Mouse (Mus musculus): Measurements from ENCODE around the gene A930004D18Rik. TPM values are rescaled to one million over a fixed set of nuclear protein-coding genes. Genes with fewer than 3 reads are reported as not detected.

Gene A930004D18Rik
- polyA plus RNA-seq, 1 experiment, result 1.7 TPM

DNA sequence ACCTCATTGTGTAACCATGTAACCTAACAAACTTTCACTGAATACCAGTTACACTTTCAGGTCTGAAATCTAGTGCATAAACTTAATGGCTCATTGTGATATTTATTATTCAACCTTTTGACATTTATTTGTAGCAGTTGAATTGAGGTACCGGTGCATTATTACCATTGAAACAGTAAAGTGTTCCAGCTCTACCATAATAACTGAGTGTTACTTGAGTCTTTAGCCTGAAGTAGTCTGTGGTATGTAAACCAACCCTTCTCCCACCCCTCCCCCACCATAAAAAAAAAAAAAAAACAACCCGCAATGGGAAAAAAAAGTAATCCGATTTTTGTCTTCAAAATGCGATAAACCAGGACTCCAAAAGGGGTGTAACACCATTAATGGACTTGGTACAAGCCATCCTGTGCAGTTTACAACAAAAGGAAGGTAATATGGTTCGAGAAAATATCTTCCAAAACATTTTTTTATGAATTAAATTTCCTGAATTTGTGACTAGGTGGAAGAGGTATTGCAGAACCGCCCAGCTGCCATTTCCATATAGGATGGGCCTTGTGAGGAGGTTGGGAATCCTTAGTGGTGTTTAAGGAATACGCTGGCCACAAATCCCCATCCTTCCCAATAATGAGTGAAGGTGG, 7.7 kb upstream of the A930004D18Rik start:
- Histone ChIP-seq H3K4me3 (ENCODE audit: insufficient read depth, low read depth, low read length) (0 out of 2 replicates have a peak overlapping the region, but pooled peaks have one; percentile 15), H3K27me3 (replicated peaks; ENCODE audit: control insufficient read depth, insufficient read depth, low read length) (no peaks in the 10 kb centered on the region), H3K27ac (ENCODE audit: insufficient read depth, low read depth, low read length) (peak overlapping the region; percentile 82; the same call in 1 of the 2 replicates), H3K36me3 (ENCODE audit: control insufficient read depth, insufficient read depth, low read length) (no peaks in the 10 kb centered on the region), H3K4me1 (ENCODE audit: control insufficient read depth, insufficient read depth, low read length) (peaks cover 9% of the 10 kb centered on the region; the same call in 1 of the 2 replicates)
- DNase-seq, result no peak
- TF ChIP-seq CTCF (conservative IDR thresholded peaks at IDR 0.05; ENCODE audit: insufficient read depth, insufficient read length, low read depth, low read length) (no peak), POLR2A (IDR thresholded peaks at IDR 0.05; ENCODE audit: low read depth, low read length) (no peak)
- 39% methylated on average over 7 of the region's 7 CpGs for WGBS

DNA sequence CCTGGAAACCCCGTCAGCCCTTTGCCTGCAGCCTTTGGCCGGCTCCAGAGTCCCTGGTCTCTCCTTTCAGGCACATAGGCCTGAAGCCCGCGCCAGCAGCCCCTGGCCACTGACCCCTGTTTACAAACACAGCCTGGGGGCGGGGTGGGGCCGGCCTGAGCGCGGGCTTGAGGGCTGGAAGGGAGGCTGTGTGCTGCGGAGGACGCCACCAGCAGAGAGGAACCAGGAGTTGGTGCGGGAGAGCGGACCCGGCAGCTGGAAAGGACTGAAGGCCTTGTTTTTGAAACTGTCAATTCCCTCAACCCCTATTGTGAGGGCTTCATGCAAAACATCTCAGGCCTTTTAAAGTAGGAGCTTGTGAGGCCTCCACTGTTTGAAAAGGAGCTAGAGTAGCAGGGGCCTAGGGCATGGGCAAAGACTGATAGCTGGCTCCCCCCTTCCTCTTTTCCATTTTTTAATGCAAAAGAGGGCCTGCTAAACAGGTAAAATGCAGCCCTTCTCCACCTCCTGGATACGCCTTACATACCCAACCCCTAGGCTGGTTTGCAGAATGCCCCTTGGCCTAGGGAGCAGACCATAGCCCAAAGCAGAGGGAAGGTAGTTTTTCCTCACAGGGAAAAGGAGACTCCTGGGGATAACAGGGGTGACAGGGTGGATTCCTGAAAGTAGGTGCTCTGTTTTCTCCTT, 3.8 kb upstream of the A930004D18Rik start:
- H3K4me1 ChIP-seq (ENCODE audit: control insufficient read depth, insufficient read depth, low read length), result peaks cover 17% of the 10 kb centered on the region; the same call in 1 of the 2 replicates
- H3K4me3 ChIP-seq (ENCODE audit: insufficient read depth, low read depth, low read length), result no peak overlapping the region
- TF ChIP-seq POLR2A (IDR thresholded peaks at IDR 0.05; ENCODE audit: low read depth, low read length) (no peak), CTCF (conservative IDR thresholded peaks at IDR 0.05; ENCODE audit: insufficient read depth, insufficient read length, low read depth, low read length) (no peak)
- WGBS, result 52% methylated on average over 14 of the region's 14 CpGs
- H3K36me3 ChIP-seq (ENCODE audit: control insufficient read depth, insufficient read depth, low read length), result no peaks in the 10 kb centered on the region
- no peaks in the 10 kb centered on the region for H3K27me3 ChIP-seq (replicated peaks; ENCODE audit: control insufficient read depth, insufficient read depth, low read length)
- H3K27ac ChIP-seq (ENCODE audit: insufficient read depth, low read depth, low read length), result no peak overlapping the region
- DNase-seq, result peak; percentile 71

DNA sequence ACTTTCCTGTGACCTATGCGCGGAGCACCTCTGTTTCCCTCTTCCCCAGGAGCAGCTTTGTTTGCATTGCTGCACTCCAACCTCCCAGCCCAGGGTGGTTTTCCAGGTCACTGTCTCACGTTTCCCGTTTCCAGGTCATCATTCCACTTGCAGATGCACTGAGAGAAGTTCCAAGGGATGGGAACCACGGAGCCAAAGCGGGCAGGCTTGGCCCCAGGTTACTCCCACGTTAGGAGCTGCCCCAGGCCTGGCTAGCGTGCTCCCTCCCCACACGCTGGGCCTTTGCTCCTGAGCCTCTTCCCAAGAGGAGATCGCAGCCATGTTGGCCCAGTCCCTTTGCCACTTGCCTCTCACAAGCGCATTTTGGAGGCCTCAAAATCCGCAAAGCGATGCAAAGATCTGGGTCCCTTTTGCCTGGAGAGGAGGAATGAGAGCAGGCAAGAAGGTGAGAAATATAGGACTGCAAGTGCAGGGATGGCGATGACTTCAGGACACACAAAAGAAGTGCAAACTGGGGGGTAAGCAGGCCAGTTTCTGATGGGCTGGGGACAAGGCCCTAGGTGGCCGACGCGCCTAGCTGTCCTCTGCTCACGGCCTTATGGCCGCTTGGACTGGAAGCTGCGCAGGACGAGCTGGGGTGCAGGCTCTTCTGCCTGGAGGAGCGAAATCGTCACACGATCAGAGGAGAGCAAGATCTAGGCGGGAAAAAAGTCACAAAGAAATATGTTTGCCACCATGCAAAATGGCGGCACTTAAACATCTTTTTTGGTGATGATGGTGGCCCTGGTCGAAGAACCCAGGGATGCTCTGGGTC, 3.0 kb upstream of the A930004D18Rik start:
- DNase-seq, result peak; percentile 36
- Histone ChIP-seq H3K4me1 (ENCODE audit: control insufficient read depth, insufficient read depth, low read length) (peaks cover 14% of the 10 kb centered on the region; the same call in 1 of the 2 replicates), H3K27me3 (replicated peaks; ENCODE audit: control insufficient read depth, insufficient read depth, low read length) (no peaks in the 10 kb centered on the region), H3K36me3 (ENCODE audit: control insufficient read depth, insufficient read depth, low read length) (no peaks in the 10 kb centered on the region), H3K4me3 (ENCODE audit: insufficient read depth, low read depth, low read length) (no peak overlapping the region), H3K27ac (ENCODE audit: insufficient read depth, low read depth, low read length) (no peak overlapping the region)
- WGBS, result 78% methylated on average over 27 of the region's 27 CpGs
- no peak for TF ChIP-seq CTCF (conservative IDR thresholded peaks at IDR 0.05; ENCODE audit: insufficient read depth, insufficient read length, low read depth, low read length)
- no peak for TF ChIP-seq POLR2A (IDR thresholded peaks at IDR 0.05; ENCODE audit: low read depth, low read length)

DNA sequence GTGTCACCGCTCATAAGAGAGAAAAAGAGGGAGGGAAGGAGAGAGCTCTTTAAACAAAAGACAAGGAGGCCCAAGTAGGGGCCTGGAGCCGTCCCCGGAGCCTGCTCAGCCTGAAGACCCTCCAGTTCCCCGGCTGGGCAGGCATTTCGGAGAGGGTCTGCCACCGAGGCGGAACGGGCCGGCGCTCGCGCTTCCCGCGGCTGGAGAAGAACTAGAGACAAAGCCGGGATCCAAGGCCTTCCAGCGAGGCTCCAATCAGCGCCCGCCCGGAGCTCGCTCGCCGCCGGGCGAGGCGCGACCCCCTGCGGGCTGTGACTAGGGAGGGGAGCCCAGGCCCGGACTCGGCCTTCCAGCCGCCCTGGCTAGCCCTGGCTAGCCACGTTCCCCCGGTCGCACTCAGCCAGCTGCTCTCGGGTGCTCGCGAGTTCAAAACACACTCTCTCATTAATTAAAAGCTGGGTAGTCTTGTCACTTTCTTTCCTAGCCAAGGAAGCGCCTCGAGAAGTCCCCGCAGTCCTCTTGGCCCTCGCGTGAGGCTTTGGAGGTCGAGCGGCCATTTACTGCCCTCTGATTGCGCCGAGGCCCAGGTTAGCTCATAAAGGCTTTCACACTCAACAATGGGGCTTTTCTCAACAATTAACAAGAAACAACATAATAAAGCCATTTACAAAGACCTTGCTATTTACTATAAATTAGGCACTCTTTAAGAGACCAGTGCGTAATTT, 2.2 kb upstream of the A930004D18Rik start:
- H3K27ac ChIP-seq (ENCODE audit: insufficient read depth, low read depth, low read length), result no peak overlapping the region
- no peaks in the 10 kb centered on the region for H3K27me3 ChIP-seq (replicated peaks; ENCODE audit: control insufficient read depth, insufficient read depth, low read length)
- H3K36me3 ChIP-seq (ENCODE audit: control insufficient read depth, insufficient read depth, low read length), result no peaks in the 10 kb centered on the region
- TF ChIP-seq CTCF (conservative IDR thresholded peaks at IDR 0.05; ENCODE audit: insufficient read depth, insufficient read length, low read depth, low read length), result no peak
- 64% methylated on average over 46 of the region's 46 CpGs for WGBS
- H3K4me1 ChIP-seq (ENCODE audit: control insufficient read depth, insufficient read depth, low read length), result peaks cover 14% of the 10 kb centered on the region; the same call in 1 of the 2 replicates
- DNase-seq, result peak; percentile 14
- H3K4me3 ChIP-seq (ENCODE audit: insufficient read depth, low read depth, low read length), result no peak overlapping the region

DNA sequence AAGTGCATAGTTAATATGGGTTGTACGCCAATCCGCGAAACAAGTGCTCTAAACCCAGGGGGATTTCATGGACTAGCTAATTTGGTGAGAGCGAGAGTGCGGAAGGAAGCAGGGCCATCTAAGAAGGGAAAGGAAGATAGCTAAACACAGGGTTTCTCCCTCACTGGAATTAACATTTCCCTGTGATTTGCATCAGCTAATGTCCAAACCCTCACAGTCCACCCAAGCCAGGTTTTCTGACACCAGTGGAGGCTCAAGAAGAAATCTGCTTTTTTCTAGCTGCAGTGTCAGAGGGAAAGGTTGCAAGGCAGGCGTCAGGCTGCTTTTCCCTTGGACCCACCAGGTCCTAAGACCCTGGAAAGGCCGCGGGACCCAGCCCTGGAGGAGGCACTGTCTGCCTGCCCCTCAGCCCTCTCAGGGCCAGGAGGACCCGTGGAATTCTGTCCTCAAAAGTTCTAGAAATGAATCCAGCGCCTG, 1.4 kb upstream of the A930004D18Rik start:
- Histone ChIP-seq H3K27ac (ENCODE audit: insufficient read depth, low read depth, low read length) (no peak overlapping the region), H3K4me1 (ENCODE audit: control insufficient read depth, insufficient read depth, low read length) (peaks cover 16% of the 10 kb centered on the region; the same call in 1 of the 2 replicates), H3K36me3 (ENCODE audit: control insufficient read depth, insufficient read depth, low read length) (no peaks in the 10 kb centered on the region), H3K27me3 (replicated peaks; ENCODE audit: control insufficient read depth, insufficient read depth, low read length) (no peaks in the 10 kb centered on the region), H3K4me3 (ENCODE audit: insufficient read depth, low read depth, low read length) (no peak overlapping the region)
- 87% methylated on average over 10 of the region's 10 CpGs for WGBS
- no peak for TF ChIP-seq POLR2A (IDR thresholded peaks at IDR 0.05; ENCODE audit: low read depth, low read length)
- TF ChIP-seq CTCF (conservative IDR thresholded peaks at IDR 0.05; ENCODE audit: insufficient read depth, insufficient read length, low read depth, low read length), result no peak
- no peak for DNase-seq

DNA sequence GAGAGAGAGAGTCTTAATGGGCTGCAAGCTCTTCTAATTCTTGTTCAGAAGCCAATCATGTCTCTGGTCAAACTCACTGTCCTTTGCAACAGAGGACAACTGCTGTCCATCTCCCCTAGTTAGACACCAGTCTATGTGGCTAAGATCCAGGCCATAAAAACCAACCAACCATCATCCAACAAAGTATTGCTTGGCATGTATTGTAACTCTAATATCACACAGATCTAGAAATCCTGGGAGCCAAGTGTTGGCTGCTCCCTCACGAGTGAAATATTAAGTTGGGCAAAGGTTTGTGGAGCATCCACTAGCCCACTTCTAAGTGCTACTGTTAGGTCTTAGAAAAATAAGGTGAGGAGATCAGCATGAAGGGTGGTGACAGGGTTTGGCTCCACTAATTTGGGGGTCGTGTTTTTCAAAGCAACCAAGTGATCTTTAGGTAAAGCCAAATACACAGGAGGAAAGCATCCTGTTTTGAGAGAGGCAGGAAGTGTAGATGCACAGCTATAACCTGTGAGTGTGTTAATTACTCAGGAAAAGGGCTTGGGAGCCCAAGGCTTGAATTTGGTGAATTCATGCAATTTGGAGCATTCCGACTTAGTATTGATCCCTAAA, 710 bp upstream of the A930004D18Rik start:
- TF ChIP-seq CTCF (conservative IDR thresholded peaks at IDR 0.05; ENCODE audit: insufficient read depth, insufficient read length, low read depth, low read length) (no peak), POLR2A (IDR thresholded peaks at IDR 0.05; ENCODE audit: low read depth, low read length) (no peak)
- peak; percentile 85 for DNase-seq
- Histone ChIP-seq H3K36me3 (ENCODE audit: control insufficient read depth, insufficient read depth, low read length) (no peaks in the 10 kb centered on the region), H3K27ac (ENCODE audit: insufficient read depth, low read depth, low read length) (no peak overlapping the region), H3K4me3 (ENCODE audit: insufficient read depth, low read depth, low read length) (no peak overlapping the region), H3K4me1 (ENCODE audit: control insufficient read depth, insufficient read depth, low read length) (peaks cover 17% of the 10 kb centered on the region; the same call in 1 of the 2 replicates), H3K27me3 (replicated peaks; ENCODE audit: control insufficient read depth, insufficient read depth, low read length) (no peaks in the 10 kb centered on the region)
- 52% methylated on average over 3 of the region's 3 CpGs for WGBS

Data from kidney, adult 2 months (tissue).